Mouse (Mus musculus) 3T3-L1 (cell line): ENCODE data around the gene Tacc3.
A peak's percentile ranks its signal among the peaks of the same experiment; 100 is the strongest.

Source experiments
- DNase-seq: peaks from one replicate; pipeline ENCODE4 v3.0.0-alpha.2; 2015; ENCODE audit warnings: low read depth, low spot score

Gene Tacc3

DNA sequence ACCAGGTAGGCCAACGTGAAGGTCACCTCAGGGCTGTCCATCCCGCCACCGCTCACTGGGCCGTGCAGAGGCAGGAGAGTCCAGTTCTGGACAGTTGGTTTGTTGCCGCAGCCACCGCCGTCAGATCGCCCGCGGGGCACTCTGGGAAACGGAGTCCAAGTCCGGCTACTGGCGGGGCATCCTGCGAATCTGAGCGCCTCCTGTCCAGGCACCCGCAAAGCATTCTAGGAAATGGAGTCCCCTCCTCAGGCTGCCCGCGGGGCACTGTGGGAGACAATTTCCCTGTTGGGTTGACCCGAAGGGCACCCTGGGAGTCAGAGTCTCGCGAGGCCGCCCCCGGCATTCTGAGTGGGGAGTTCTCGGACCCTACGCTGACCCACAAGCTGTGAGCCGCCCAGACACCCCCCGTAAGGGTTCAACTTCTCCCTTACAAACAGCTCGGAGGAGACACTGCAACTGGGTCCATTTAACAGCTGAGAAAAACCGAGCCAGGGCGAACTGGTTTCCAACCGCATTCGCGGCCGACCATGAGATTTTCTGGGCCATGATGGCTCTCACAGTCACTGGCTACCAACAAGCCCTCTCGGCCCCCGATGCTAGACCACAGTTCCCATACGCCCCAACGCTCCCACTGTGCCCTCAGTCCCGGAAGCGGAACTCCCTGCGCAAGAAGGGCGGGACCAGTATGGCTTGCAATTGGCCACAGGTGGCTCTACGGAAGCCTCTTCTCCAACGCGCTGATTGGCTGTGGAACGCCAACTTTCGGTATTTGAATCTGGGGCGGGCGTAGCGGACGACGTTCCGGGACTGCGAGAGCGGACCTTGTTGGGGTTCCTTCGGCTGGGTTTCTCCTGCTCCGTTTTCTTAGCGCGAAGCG lies at the start of gene Tacc3, which contains the start of gene Tmem129:
Tacc3 (plus strand) TSS at position 342 of the 877 bp plus-strand sequence.
Tmem129 (minus strand) TSS at position 630 of the 877 bp plus-strand sequence.
- DNase-seq = peak; percentile 100

DNA sequence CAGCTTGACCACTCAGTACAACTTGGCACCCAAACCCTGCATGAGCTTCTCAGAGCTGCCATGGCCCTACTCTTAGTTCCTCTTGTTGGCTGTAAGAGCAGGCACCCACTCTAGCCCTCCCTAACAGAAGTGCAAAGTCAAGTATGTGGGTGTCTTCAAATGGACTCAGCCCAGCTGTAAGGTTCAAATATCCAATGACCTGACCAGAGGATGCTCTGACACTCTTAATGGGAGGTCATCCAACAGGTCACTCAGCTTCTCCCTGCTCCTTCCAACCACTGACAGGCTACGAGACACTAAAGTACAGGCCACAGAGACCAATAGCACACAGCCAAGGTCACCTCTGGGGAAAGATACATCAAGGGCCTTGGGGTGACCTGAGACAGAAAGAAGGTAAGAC lies 48.7 kb upstream of the Tacc3 start:
- no peak for DNase-seq

DNA sequence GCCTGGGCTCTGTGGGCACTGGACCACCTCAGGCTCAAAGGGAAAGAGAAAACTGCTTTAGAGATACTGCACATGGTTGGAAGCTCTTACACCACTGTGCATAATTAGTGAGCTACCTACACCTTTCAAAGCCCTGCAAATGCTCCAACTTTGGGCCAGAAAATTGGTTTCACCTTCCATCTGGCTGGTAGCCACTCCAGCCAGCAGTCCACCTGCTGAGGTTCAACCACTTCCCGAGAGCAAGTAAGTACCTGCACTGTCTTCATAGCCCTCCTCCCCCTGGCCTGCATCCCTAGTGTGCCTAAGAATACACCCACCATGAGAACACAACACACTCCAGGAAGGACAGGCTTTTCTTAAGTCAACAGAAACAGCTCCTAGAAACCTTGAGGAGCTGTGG lies 46.1 kb upstream of the Tacc3 start:
- DNase-seq = no peak

DNA sequence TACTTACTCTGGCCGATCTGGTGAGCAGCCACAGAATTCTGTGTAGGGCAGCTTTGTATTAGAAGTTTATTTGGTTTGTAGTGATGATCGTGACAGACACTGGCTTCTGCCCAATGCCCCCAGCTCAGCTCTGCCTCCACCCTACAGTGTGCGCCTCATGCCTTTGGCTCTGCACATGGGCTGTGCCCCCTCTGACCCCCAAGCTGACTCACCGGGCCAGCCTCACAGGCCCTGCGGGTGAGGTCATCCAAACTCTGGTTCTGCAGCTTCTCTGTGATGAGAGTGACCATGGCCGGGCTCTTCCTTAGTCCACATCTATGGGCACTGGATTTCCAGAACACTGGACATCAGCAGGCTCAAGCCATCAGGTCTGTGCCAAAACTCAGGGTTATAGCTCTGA lies 43.5 kb upstream of the Tacc3 start:
- peak; percentile 89 for DNase-seq

DNA sequence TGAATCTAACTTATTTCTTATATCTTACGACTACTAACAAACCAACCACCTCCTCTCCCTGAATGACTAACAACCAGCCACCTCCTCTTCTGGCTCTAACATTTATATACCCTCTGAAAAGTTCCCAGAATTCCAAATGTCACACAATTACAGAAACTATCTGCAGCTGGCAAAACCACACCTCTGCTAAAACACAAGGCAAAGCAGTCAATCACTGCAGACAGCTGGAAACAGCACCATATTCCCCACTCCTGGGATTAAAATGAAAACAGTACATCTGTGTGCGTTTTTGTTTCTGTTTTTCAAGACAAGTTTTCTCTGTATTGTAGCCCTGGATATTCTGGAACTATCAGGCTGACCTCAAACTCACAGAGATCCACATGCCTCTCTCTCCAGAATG lies 35.3 kb upstream of the Tacc3 start:
- DNase-seq = peak; percentile 52

DNA sequence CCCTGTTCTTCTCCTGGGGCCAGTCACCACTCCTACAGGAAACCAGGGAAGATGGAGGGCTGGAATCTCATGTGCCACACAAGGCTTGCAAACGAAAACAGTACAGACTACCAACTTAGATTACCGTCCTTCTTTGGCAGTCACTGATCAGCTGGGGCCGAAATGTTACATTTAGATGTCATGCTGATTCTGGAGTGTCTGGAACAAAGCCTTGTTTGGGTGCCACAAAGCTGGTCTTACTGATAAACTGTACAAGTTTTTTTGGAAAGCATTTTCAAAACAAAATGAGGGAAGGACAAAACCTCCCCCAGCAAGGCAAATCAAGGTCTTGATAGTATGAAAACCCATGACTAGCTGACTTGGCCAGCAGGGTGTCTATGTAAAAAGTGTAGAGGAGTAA lies 34.2 kb upstream of the Tacc3 start:
- DNase-seq = no peak

DNA sequence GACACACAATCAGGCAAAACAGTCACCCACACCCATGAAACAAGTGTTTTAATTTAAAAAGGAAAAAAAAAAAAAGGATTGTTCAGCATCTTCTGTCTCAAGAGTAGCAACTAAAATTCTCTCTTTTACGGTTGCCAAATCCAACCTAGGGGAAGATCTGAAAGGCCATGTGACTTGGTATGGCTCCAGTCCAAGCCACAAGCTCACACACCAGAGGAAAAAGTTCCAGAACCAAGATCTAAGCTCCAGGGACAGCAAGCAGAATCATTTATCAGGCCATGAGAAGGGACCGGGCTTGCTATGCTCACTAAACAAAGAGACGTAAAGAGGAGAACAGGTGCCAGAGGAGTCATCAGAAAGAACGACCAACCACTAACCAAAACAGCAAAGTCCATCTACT lies 30.0 kb upstream of the Tacc3 start:
- peak; percentile 84 for DNase-seq

DNA sequence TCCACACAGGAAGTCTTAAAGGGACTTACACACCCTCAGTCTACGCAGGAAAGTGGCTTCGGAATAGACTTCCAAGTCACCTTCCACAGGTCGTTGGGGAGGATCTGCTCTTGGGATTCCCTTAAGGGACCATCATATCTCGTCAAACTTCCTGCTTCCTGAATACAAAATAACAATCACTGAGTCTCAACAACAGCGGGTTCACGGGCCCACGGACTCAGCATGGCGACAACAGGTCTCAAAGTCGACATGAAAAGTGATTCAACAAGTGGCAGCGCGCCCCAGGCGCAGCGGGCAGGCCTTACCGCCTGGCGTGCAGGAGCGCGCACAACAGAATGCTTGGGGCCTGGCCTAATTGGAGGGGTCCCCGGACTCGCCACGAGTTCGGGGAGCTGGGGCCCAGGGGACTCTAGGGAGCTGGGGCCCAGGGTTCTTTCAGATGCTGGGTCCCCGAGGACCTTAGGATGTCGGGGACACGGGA lies 29.1 kb upstream of the Tacc3 start:
- peak; percentile 71 for DNase-seq

DNA sequence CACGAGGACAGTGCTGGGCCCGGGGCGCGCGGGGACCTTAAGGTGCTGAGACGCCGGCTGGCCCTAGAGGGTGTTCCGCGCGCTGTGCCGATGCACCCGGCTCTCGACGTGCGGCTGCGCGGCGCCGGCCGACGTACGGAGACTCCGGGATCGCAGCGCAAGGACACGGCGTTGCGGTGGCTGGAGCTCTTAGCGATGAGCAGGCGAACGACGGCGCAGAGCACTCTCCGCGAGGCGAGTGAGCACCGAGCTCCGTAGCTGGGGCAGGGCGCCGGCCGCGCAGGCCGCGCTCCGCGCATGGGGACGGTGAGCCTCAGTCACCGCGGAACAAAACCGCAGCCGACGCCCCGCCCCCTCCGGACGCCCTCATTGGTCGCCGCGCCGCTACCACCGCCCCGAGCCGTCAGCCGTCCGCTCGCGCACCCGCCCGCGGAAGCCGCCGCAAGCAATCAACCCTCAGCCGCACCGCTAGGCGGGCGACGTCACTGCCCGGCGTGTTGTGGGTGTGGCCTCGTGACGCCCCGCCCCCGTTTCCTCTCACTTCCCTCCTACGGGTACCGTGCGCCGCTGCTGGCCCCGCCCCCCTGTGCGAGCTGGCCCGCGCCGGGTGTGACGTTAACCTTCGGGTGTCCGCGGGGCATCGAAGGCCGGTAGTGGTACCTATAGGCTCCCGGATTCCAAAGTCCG lies 28.5 kb upstream of the Tacc3 start, which contains the start of the genes Fam53a and Gm9903:
Fam53a (minus strand) TSS at position 335 of the 687 bp plus-strand sequence.
Gm9903 (plus strand) TSS at position 625 of the 687 bp plus-strand sequence.
- peak; percentile 98 for DNase-seq

DNA sequence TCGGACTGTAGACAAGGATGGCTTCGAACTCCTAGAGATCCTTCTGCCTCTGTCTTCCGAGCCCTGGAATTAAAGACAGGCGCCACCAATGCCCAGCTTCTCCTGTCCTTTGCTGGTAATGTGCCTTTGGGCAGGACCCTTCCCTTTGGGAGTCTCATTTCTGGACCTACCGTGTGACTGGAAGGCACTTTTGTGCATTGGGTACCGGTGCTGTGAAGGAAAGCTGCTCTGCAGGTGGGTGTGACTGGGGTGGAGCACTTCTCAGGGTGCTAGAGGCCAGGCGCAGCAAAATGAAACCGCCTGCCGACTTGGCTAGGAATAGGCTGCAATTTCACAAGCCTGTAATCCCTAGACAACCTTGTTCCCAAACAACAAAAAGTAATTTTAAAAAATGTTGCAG lies 27.9 kb upstream of the Tacc3 start:
- DNase-seq = peak; percentile 73

DNA sequence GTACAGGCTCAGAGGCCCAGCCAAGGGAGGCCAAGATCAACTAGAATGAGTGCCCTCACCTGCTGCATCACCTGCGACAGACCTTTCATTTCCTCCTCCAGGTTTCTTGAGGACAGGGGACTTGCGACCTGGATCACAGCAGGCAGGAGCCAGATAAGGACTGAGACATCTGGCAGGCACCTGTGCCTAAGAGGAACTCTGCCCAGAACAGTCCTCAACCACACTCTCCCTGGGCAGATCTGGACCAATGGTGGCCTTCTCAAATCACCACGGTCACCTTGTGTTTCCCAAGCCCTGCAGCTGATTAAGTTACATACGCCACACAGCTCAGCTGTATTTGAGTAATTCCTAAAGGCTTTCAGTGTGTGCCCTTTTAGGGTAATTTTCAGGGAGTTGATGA lies 27.3 kb upstream of the Tacc3 start:
- peak; percentile 50 for DNase-seq

DNA sequence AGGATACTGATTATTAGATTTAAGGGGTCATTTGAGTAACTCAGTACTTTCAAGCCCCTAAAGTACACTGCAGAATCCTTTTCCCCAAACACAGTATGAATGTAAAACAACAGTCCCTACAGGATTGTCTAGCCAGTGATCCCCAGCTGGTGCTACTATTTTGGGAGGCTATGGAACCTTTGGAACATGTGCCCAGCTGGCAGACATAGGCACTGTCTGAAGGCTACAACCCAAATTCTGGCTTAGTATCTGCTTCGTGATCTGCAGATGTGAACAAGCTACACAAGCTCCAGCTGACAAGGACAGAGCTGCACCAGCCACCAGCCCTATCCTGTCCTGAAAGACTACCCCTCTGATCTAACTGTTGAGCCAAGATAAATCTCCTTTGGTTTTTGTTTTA lies 25.4 kb upstream of the Tacc3 start:
- no peak for DNase-seq

DNA sequence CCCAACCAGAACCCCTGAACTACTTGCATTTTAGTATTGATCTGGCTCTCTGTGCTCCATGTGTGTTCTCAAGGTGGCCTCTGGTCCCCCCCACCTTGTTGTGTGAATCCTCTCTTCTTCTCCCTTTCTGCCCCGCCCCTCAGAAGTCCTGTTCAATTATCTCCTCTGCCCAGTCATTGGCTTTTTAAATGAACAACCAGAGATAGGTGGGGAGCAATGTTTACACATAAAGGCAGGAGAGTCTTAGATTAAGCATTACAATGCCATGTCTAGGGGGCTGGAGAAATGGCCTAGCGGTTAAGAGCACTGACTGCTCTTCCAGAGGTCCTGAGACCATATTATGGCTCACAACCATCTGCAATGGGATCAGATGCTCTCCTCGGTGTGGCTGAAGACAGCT lies 22.6 kb upstream of the Tacc3 start:
- no peak for DNase-seq

DNA sequence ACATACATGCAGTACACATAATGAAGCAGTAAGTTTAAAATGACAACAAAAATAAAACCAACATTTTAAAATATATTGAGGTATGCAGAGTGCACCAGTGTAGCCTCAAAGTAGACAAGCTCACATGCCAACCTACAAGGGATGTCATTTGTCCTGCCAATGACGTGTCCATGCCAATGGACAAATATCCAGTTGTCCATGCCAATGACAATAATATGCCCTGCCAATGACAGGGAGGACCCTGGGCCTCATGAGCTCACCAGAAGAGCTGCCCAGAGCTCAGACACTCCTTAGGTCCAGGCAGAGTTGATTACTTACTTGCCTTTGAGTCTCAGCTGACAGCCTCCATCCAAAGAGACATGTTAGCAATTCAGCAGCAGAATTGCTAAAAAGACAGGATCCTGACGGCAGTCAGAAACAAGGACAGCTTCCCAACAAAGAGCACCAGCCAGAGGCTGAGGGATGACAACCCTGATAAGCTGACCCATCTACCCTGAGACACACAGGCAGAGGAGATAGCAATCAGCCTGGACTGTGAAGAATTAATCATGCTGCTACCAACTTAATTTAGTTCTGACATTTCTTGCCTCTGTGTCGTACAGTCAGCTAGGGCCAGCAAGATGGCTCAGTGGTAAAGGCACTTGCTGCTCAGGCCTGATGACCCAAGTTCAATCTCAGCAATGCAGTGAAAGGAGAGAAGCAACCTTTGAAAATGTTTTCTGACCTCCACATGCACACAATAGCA lies 20.1 kb upstream of the Tacc3 start:
- no peak for DNase-seq

DNA sequence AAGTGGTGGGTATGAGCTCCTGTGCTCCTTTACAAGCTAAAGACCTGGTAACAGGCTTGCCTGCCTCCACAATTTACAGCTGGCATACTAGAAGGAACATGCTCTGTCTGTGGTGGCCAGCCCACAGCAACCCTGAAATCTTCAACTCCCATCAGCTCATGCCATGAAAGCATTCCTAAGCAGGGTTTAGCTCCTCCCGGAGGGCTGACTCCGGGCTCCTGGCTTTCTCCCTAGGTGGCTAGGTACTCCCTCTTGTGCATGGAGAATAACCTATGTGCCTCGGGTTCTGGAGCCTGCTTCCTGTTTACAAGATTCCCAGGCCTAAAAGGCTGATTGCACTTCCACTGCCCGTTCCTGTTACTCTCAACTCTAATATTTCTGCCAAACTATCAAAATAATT lies 19.1 kb upstream of the Tacc3 start:
- peak; percentile 20 for DNase-seq

DNA sequence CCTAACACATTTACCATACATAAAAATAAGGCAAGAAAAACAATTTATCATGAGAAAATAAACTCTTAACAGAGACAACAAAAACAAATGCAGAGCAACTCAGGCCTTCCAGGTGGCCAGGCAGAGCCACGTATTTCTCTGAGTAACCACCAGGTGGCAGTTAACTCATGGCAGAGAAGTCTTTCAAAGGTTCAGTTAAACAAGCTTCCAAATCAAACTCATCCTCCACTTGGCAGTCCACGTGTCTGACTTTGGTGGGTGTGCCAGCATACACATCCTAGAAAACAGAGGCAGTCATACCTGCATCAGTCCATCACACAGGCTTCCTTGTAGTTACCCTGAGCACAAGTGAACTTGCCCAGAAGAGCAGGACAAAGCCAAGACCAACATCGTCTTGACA lies 17.3 kb upstream of the Tacc3 start:
- peak; percentile 81 for DNase-seq

DNA sequence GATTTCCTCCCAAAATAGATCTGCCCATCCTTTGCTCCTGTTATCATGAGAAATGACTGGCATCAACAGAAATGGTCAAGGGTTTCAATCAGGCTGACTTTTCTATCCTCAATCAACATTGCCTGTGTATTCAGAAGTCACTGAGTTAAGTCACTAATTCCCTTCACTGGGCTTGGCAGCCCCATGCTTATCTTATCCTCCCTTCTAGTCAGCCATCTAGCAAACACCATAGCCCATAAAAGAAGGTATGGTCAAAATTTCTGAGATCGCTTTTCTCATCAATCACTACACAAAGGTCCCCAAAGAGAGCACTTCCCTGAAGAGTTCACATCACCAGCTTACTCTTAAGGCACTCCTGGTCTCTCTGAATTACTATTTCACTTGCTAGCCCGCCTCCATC lies 6.9 kb upstream of the Tacc3 start:
- no peak for DNase-seq

DNA sequence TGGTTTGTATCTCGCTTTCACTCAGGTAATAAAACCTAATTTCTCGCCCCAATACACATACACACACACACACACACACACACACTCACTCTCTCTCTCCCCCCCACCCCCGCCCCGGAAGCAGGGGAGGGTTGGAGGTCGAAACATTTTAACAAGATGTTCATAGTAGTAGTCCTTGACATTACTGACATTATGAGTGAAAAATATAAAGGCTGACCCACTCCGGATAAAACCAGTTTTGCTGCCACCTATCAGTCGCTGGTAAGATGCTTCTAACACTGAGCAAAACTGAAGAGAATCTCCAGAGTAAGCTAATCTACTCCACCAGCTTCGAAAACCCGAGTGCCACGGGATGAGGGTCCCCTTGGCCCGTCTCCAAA lies 6.4 kb upstream of the Tacc3 start:
- no peak for DNase-seq

DNA sequence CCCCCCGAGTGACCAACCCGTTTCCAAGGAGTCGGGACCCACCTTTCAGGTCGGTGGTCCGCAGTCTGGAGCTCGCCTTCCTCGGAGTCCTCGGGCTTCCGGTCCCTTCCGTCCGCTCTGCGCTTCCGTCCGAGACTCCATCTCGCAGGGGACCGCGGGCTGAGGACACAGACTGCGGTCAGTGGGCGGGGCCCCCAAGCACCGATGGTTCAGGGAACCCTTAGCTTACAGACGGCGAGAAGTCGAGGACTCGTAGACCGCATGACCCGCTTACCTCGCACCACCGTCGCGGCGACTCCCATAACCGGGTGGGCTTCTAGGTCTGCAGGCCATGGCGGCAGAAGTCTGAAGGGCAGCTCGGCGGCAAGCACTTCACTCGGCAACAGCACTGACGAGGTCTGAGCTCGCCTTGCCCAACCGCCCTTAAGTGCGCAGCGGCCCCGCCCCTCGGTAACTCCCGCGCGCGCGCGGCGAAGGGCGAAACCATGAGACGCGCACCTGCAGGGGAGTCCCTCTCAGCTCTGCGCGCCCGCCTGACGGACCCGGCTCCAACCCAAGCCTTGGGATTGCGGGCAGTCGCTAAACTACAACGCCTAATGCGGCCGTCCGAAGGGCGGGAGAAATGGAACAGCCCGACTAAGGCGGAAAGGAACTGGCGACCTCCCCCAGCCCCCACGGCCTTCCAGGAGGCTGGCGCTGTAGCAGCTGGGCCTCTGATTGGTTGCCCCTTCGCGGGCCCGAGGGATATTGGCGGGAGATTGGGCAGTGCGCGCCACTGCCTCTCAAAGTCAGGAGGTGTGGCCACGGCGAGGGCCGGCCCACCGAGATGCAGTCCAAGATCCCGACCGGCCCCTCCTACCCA lies 5.8 kb upstream of the Tacc3 start, which contains the start of gene Slbp:
Slbp (minus strand) TSS at position 654 of the 862 bp plus-strand sequence.
- peak; percentile 98 for DNase-seq

DNA sequence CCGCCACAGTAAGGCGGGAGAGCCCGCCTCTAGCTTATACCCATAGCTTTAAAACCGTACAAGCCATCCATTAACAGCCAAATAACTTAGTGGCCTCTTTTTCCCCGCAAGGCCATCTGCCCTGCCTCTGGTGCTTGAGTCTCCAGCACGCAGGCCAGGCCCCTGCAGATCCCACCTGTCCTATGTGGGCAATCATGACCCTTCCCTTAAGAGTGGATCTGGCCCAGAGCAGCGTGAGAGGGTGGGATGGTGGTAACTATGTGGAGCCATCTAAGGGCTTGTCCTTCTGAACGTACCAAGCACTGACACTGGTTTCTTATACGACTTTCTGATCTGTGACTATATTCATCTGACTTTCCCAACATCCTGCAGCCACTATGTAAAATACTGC lies 5.2 kb upstream of the Tacc3 start:
- DNase-seq = no peak

DNA sequence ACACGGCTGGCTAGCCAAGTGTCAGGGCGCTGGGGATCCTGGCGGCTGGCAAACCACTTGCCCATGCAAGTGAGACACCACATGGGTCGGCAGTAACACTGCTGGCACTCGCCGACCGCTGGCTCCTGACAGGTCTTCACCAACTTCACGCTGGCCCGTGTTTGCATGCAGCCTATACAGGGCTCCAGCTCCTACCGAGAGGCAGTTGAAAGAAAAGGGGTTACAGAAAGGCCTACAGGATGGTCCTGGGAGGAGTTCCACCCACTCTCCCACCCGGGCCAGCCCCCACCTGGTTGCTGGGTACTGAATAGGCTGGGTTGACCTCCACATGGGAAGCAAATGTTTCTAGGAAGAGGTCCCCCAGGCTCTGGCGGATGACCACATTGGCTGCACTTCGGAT lies 3.5 kb upstream of the Tacc3 start:
- DNase-seq = no peak
